Mouse (Mus musculus) retina, postnatal 7 days (tissue): ENCODE measurements at regions not wholly inside any gene's neighbourhood (a gene's known extent, or its start where the extent isn't known, plus 50 kb on each side); places are given as distances from the start of the nearest gene placed in this dataset.

Source experiments
- DNase-seq: peaks from one replicate; pipeline ENCODE4 v3.0.0-alpha.2; 2012; ENCODE audit warnings: low read depth, low spot score

DNA sequence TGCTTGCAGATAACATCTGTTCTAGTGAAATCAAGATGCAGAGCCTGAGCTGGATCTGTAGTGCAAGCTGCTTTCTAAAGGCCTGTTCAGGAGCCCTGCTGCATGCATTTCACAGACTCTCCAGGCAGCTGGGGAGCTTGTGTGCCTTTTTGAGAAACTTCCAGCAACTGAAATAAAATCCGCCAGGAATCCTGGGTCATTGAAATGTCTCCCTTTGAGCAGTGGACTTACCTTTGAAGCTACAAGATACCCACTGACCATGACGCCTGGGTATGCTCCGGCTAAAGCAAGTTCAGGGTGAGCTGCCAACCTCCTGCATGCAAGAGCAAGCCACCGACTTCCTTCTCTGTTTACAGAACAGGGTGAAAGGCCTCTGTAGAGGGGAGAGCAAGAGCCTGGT lies 278.7 kb downstream of the Cenpw start:
- DNase-seq: no peak

DNA sequence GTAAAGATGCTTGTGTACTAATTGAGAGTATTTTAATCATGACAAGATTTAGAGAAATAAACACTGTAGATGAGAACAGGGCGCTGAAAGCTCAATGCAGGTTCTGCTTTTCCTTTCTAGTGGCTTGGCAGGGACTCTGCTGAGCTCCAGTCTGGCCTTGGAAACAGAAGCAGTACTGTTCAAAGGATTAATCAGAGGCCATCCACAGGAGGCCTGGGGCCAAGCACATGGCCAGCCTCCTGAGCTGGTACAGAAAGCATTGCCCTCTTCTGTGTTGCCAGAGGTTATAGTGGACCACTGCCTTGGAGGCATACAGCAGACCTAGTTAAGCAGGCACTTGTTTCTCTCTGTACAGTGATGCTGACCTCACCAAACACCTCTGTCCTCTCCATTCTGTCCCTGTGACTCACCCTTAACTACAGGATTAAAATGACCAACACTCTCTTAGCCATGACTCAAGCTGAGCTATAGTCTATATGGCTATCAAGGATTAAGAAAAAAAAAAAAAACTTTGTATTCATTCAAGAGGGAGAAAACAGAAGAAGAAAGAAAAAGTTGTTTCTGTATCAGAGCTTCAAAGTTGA lies 302.5 kb downstream of the Cenpw start:
- no peak for DNase-seq

DNA sequence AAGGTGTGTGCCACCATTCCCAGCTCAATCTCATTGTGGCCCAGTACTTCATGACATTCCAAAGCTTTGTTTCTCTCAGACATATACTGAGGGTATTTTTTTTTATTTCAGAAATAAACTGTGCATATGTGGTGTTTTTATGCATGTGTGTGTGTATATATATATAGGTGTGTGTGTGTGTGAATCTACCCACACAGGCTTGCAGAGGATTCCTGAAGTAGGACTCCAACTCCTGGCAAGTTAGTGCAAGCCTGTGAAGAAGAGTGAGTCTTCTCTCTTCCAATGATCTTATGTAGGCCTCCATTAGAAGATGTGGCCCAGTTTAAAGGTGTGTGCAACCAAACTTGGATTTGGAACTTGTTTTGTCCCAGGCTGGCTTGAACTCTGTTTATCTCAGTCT lies 328.9 kb upstream of the Rspo3 start:
- no peak for DNase-seq

DNA sequence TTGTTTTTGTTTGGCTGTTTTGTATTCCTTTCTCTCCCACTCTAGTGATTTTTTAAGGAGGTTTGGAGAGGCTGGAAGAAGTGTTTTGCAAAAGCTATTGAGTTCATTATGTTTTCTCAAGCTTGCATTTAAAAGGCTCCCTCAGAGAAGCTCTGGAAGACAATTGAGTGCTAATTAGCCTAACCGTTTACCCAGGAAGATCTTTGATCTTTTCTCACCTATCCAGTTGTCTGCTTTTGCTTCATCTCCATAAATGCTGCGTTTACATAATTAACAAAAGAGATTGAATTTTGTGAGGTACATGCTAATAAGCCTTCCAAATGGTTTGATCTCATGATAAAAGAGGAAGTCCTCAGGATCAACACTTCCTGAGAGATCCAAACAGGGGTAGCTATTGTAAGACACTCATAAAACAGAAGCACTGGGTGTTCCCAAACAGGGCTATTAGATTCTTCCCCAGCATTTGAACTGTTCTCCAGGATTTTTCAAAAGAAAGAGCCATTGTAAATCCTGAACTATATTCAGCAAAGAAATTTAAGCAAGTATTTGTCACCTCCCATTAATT lies 320.2 kb upstream of the Rspo3 start:
- DNase-seq: no peak

DNA sequence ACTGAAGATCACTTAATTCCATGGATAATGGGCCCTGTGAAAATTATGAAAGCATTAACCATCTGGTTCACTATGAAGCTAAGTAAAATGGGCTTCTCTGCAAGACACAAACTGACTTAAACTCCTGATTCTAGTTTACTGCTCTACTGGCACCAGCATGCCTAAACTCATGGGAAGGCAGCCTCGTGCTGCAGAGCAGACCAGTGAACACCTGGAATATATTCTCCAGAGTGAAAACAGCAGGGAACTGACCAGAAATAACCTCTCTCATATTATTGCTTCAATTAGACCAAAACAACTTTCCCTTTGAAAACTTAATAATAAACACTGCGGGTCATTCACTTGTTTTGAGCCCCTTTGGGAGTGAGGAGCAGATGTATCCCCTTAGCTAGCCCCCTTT lies 316.8 kb upstream of the Rspo3 start:
- DNase-seq: no peak

DNA sequence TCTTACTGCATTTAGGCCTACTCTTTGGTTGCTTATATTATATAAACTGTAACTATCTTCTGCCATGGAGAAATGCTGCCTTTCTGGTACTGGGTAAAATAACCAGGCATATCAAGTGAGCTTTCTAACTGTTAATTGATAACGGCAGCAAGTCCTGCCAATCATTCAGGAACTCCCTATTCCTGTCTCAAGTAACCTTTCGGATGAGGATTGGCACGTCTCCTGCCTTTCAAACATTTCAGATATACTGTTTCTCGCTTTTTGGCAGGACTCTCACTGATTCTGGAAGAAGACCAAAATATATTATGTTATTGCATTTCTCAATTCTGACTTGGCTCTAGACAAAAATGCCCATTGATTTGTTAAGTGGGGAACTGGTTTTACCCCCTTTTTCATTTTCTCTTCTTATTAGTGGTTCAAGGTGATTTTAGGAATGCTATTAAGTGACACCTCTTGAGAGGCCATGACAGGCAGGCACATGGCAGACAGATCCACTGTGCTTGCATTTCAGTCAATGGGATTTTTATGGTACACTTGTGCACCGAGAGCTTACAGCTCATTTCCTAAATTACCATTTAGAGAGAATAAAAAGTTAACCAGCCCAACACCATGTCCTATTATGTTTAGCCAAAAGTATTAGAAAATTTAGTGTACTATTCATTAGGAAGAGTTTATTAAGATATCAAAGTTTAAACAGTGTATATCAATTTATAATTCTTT lies 289.4 kb upstream of the Rspo3 start:
- no peak for DNase-seq

DNA sequence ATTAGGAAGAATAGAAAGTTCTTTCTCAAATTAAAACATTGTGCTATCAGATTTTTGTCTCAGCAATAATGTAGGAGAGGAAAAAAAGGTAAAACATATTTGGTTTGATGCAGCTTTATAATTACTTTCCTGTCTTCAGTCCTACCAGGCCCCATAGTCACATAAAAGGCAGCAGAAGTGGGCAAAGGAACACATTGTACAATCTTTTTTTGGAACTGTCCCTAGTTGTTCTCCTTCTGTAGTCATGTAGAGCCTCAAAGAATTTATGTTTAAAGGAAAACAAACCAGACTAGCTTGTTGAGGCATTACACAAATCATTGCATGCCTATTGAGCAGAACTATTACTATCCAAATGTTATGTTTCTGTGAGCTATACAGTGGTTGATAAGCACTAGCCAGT lies 288.7 kb upstream of the Rspo3 start:
- no peak for DNase-seq

DNA sequence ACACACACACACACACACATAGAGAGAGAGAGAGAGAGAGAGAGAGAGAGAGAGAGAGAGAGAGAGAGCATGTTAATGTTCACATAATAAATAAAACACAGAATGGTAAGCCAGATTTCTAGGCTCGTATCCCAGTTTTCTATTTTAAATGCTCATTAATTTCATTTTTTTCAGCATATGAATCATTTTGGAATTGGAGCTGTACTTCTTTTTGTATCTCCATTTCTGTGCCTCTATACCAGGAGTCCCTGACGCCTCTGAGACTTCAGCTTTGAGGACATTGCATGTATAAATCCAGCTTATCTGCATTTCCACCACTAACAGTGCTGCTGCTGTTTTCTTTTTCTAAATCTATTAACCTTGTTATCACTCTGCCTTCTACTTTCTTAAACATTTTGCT lies 287.5 kb upstream of the Rspo3 start:
- no peak for DNase-seq

DNA sequence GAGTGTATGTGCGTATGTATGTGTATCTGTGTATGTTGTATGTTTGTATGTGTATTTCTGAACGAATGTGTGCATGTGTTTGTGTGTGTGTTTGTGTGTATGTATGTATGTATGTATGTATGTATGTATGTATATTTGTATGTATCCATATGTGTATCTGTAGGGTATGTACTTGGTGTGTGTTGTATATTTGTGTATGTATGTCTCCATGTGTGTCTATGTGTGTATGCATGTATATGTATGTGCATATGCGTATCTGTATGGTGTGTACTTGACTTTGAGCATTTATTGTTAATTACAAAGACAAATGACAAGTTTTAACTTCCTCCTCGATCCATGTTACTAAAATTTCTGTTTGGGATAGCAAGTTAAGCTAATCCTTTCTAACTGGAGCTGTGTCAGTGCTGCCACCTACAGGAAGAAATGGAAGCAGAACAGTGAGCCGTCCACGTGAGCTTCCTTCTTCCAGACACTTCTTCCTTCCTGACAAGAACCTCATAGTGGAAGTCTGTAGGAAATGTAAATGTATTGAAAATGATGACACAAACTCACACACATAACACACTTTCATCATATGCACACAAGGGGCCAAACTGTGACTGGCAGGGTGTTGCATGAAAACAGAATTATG lies 268.4 kb upstream of the Rspo3 start:
- peak; percentile 9 for DNase-seq

DNA sequence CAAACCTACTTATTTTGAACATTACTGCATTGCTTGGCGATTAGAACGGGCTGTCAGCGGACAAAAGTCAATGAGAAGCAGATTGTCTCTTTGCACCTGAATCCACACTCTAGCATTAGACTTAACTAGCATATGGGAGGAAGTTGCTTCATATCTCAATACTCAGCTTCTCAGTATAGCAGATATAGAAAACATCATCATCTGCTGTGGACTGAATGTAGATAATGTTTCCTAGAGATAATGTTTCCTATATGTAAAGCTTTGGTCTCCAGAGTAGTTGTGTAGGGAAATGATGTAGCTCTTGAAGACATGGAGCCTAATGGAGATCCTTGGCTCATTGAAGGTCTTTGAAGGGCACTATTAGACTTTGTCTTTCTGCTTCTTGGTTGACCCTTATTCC lies 267.0 kb upstream of the Rspo3 start:
- no peak for DNase-seq

DNA sequence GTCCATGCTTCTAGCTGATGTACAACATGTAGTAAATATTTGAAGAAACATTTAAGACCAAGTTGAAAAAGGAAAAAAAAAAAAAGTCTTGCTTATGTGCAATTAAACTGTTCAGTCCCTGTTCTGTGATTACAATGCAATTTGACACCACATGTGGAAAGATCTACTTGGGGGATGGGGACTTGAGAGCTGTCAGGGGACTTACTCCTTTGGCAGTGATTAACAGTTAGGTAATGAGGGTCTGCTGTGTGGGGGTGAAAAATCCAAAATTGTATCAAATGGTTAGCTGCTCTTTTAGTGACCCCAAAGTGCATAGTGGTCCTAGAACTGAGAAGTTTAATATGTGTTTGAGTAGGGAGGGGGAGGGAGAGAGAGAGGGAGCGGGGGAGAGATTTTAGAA lies 259.0 kb upstream of the Rspo3 start:
- DNase-seq: no peak

DNA sequence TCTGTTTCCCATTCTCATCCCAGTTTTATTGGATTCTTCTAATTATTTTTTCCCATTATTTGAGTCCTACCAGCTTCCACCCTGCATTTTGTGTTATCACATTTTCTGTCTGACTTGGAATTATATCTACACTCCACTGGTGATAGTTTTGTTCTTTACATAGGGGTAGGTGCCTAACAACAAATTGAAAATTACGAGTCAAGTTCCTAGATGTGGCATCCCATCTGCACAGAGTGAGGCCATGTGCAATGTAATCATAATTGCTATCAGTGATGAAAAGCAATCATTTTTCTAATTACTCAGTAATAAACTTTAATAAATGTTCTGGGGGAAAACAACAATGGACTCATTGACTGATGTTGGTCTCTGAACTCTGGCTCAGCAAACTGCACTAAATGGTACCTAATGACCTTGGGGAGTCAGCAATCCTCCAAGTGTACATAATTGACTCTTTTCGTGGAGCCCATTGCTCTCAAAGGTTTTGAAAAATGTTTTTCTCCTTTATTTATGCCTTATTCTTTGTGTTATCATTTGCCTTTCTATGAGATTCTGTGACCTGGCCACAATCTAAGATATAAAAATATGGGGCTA lies 250.6 kb upstream of the Rspo3 start:
- DNase-seq: no peak

DNA sequence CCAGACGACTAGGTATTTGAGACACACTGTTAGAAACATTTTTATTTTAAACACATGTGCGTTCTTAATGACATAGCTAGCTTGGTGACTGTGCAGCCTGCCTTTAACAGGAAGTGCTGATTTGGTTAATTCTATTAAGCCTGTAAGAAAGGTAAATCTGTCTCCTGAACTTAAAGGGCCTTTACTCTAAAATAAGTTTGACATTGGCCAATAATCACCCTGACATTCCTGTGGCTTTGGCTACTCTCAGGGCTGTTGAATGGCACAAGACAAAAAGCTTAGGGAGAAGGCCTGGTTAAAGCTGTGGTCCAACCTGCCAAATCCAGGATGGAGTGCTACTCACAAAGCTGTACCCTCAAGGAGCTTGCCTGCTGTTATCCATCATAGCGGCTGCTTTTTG lies 201.0 kb upstream of the Rspo3 start:
- DNase-seq: no peak

DNA sequence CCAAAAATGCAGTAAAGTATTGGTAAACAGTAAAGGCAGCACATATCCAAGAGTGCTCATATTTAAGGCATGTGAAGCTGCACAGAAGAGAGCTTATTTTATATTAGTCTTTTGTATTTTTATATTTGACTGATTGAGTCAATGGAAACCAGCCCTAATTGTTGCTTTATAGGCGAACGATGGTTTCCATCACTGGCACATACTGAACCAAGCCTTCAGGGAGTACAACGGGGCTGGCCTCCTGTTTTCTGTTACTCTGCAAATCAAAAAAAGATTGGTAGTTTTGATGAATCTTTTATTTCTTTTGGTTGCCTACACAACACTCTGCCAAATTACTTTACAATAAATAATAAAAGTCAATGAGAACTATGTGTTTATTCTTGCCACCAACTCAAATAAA lies 189.7 kb upstream of the Rspo3 start:
- DNase-seq: no peak

DNA sequence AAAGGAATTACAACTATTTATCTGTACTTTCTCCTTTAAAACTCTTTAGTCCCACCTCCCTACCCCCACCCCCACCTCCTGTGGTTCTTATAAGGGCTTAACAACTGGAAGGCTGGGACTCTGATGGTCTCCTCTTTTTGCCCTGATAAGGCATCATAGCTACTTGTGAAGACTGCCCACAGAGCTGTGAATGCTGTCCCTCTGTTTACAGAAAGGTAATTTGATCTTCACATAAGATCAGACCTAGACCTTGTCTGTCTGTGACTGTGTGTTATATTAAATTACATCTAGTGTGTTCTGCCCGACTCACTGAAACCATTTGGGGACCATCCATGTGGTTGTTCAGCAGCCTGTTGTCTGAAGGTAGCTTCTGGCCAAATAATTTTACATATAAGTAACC lies 175.3 kb upstream of the Rspo3 start:
- DNase-seq: no peak

DNA sequence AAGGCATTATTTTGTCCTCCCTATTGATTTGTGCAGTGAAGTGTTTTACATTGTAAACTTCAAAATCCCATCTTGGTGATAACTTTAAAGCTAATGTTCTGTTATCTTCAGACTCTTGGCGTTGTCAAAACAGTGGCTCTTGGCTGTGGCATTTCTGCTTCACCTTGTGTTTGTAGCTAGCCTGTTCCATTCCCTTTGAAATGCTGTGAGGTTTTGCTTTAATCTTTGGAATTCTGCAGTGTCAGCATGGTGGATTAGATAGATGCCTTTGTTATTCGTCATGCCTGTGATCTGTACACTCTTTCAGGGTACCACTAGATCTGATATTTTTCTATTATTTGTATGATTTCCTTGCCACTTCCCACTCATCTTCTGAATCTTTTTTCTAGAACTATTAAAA lies 173.0 kb upstream of the Rspo3 start:
- no peak for DNase-seq

DNA sequence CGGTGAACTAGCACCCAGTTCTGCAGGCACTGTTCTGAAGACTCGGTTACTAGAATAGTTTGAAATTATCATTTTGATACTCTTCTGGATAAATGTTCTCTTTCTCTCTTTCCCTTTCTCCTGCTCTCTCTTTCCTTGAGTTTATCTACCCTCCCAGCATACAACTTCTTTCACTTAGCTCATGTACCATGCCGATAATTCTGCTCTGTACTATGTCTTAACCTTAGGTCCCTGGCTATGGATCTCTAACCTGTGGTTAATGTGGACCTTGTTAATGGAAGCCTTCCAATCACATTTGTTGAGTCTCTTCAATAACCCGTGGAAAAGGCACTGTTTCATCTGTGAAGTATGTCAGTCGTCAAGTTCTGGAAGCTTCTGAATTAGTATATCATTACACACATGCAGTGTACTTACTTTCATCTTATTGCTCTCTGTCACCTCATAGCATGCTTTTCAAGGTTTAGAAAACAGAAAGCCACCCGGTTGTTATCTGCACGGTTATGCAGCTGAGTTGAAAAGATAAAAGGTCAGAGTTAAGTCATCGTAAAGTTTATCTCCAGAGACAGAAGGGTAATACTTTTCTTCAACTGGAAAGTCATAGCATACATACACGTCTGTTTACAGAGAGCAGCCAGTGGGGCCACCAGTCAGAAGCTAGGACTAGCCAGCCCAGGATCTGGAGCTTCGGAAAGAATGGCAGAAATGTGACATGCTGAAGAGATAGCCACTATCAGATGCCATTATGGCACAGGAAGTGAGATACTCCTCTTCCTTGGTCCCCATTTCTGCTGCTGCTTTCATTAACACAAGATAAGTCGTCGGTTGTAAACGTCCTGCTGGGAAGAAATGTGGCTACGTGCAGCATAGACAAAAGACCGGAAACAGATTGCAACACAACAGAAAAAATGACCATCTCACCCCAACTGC lies 157.6 kb upstream of the Rspo3 start:
- DNase-seq: no peak

DNA sequence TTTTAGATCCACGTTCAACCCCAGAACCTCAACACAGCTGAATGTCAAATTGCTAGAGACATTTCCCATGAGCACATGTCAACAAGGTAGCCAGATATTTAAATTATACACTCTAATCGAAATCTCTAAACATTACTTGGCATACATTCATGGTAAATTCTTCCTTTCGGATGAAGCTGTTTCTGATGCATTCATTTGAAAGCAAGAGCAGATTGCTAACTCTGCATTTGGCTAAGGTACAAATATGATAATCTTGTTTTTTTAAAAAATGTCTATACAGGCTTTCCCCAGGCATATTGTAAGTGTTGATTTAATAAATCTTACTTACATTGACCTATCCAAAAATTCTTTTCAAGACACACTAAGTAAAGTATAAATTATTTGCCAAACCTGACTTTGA lies 153.9 kb upstream of the Rspo3 start:
- no peak for DNase-seq

DNA sequence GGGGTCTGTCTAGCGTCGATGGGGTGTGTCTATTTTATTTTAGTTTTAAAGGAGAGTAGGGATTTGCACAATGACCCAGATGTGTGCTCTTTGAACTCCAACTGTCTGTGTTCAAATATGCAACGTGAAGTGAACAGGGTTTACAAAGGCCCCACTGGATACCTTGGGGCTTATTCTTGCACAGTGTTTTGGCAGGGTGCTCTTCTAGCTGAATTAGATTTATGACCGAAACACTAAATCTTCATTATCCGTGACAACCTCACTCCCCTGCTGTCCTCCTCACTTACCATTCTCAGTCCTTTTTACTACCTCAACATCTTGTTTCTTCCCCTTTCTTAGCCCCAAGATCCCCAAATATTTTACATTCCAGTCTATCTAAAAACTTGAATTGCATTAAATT lies 151.3 kb upstream of the Rspo3 start:
- no peak for DNase-seq

DNA sequence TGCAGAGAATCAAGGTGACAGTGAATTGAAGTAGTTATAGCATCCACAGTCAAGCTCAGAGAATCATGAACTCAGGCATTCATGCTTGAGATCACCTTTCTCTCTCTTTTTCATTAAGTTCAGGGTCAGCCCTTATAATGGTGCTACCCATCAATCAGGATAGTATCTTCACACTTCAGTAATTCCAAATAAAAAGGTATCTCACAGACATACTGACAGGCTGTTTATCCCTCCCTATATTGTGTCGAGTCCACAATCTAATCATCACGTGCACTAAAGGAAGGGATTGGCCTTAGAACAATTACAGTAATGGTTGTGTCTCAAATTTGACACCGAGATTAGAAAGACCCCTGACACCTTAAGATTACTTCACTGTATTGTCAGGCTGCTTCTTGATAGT lies 138.7 kb upstream of the Rspo3 start:
- DNase-seq: no peak

DNA sequence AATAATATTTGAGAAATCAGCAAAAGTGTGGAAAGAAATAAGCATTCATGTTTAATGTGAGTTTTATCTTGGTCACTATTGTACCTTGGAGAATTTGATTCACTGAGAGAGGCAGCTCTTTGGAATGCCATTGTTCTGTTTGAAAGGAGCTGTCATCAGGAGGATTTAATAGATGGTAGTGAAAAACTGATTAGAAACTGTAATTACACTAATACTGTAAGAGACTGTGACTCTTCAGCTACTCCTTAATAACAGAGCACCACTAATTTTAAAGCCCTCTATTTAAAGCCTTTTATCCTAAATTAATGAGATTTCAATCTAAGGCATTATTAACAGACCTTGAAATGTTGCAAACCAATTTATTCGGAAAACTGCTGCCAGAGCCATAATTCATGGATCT lies 126.1 kb upstream of the Rspo3 start:
- DNase-seq: no peak

DNA sequence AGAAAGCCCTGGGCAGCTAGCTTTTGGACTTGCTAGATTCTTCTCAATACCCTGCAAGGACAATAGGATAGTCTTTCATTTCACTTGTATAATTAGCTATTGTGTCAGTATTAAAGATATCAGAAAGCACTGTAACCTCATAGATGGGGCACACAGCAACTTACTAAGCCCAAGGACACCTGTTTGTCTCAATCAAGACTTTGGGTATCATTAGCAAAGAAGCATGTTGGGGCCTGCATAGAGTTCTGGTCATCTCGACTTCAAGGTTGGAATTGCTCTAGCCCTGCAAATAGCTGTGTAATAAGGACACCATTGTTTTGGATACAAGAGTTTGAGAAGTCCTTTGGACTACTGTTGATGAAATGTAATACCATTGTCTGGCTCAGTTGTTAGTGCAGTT lies 104.6 kb upstream of the Rspo3 start:
- no peak for DNase-seq
